In genomic region chr16:34125595-34125994, GRCm38 (mm10) we compare ENCODE assay signal across 8 mouse cellular contexts.
A peak's percentile ranks its signal among the peaks of the same experiment; 100 is the strongest.
DNase-seq lines count a peak whose midpoint lies in the region; ATAC-seq and TF ChIP-seq lines count a peak whose summit lies in the region.

No protein-coding gene starts in this region.

- no peak overlapping the region for H3K4me3 ChIP-seq in embryonic facial prominence, embryonic 11.5 days (ENCODE audit: low read depth, low read length)
- H3K4me3 ChIP-seq in kidney, postnatal 0 days (replicated peaks; ENCODE audit: low read depth, low read length), result no peak overlapping the region
- no peak overlapping the region for H3K4me3 ChIP-seq in liver, adult 2 months (ENCODE audit: insufficient read depth, low read depth, low read length)

- H3K9ac ChIP-seq in embryonic facial prominence, embryonic 11.5 days (replicated peaks; ENCODE audit: low read length), result no peak overlapping the region
- no peak overlapping the region for H3K9ac ChIP-seq in kidney, postnatal 0 days (ENCODE audit: low read depth, low read length)
- no peak overlapping the region for H3K9ac ChIP-seq in liver, adult 2 months (ENCODE audit: low read depth, low read length)

- DNase-seq in B cell, adult 2 months, result peak; percentile 54 to 55
- DNase-seq in adrenal gland, postnatal 14 days, result peak; percentile 79
- peak; percentile 77 for DNase-seq in embryonic facial prominence, embryonic 11.5 days (ENCODE audit: low spot score)
- peak; percentile 62 for DNase-seq in heart, adult 8-10 months (ENCODE audit: low spot score)
- DNase-seq in kidney, postnatal 0 days (ENCODE audit: low spot score), result peak; percentile 85
- peak; percentile 47 for DNase-seq in liver, adult 2 months (ENCODE audit: extremely low read depth, low read depth, low spot score)
- peak; percentile 49 for DNase-seq in neural tube, embryonic 10.5 days (ENCODE audit: extremely low spot score, low spot score)
- DNase-seq in testis, postnatal 10 days (ENCODE audit: low spot score), result peak; percentile 88

- no peaks in the 10 kb centered on the region for H3K79me2 ChIP-seq in liver, adult 2 months (ENCODE audit: control insufficient read depth, insufficient read depth, low read length)

- H3K27ac ChIP-seq in embryonic facial prominence, embryonic 11.5 days (replicated peaks; ENCODE audit: low read depth, low read length), result no peak overlapping the region
- no peak overlapping the region for H3K27ac ChIP-seq in kidney, postnatal 0 days
- no peak overlapping the region for H3K27ac ChIP-seq in liver, adult 2 months (replicated peaks; ENCODE audit: insufficient read depth, low read depth, low read length)

- no peak for ATAC-seq in embryonic facial prominence, embryonic 11.5 days (replicated peaks; ENCODE audit: insufficient number of reproducible peaks, low FRiP score, low TSS enrichment, low read depth)
- ATAC-seq in kidney, postnatal 0 days (replicated peaks; ENCODE audit: low FRiP score, low read depth), result no peak; the same call in 1 of the 2 replicates

- no peaks in the 10 kb centered on the region for H3K4me1 ChIP-seq in embryonic facial prominence, embryonic 11.5 days (ENCODE audit: control insufficient read depth, insufficient read depth, low read length)
- H3K4me1 ChIP-seq in kidney, postnatal 0 days (replicated peaks; ENCODE audit: insufficient read depth, low read length), result no peaks in the 10 kb centered on the region
- no peaks in the 10 kb centered on the region for H3K4me1 ChIP-seq in liver, adult 2 months (ENCODE audit: control insufficient read depth, insufficient read depth, low read length)

- no peak overlapping the region for H3K4me2 ChIP-seq in embryonic facial prominence, embryonic 11.5 days (ENCODE audit: low read depth, low read length)
- H3K4me2 ChIP-seq in kidney, postnatal 0 days (ENCODE audit: low read length), result no peak overlapping the region

- peak; percentile 85 for TF ChIP-seq CTCF in kidney, postnatal 0 days (IDR thresholded peaks at IDR 0.05; ENCODE audit: low read depth)
- TF ChIP-seq CTCF in liver, adult 2 months (IDR thresholded peaks at IDR 0.05; ENCODE audit: low read depth, low read length), result peak; percentile 76

- 9% methylated on average over 2 of the region's 2 CpGs for WGBS in embryonic facial prominence, embryonic 11.5 days
- WGBS in kidney, postnatal 0 days, result 2% methylated on average over 2 of the region's 2 CpGs
- 0% methylated on average over 2 of the region's 2 CpGs for WGBS in liver, adult 2 months

- no peaks in the 10 kb centered on the region for H3K9me3 ChIP-seq in embryonic facial prominence, embryonic 11.5 days (replicated peaks; ENCODE audit: control insufficient read depth, low read length)
- no peaks in the 10 kb centered on the region for H3K9me3 ChIP-seq in kidney, postnatal 0 days (replicated peaks; ENCODE audit: low read length)

- no peaks in the 10 kb centered on the region for H3K36me3 ChIP-seq in embryonic facial prominence, embryonic 11.5 days (replicated peaks; ENCODE audit: control insufficient read depth, insufficient read depth, low read depth, low read length)
- H3K36me3 ChIP-seq in kidney, postnatal 0 days (ENCODE audit: insufficient read depth, low read length), result no peaks in the 10 kb centered on the region
- H3K36me3 ChIP-seq in liver, adult 2 months (ENCODE audit: control insufficient read depth, insufficient read depth, low read length), result no peaks in the 10 kb centered on the region

- H3K27me3 ChIP-seq in embryonic facial prominence, embryonic 11.5 days (ENCODE audit: control insufficient read depth, insufficient read depth, low read length), result no peaks in the 10 kb centered on the region
- no peaks in the 10 kb centered on the region for H3K27me3 ChIP-seq in kidney, postnatal 0 days (ENCODE audit: insufficient read depth, low read length)
- H3K27me3 ChIP-seq in liver, adult 2 months (ENCODE audit: control insufficient read depth, insufficient read depth, low read length), result no peaks in the 10 kb centered on the region

- TF ChIP-seq POLR2A in liver, adult 2 months (IDR thresholded peaks at IDR 0.05; ENCODE audit: extremely low read depth, insufficient read depth, low read length), result no peak
